Mouse (Mus musculus): ENCODE measurements around the gene Ammecr1.

Gene Ammecr1

DNA sequence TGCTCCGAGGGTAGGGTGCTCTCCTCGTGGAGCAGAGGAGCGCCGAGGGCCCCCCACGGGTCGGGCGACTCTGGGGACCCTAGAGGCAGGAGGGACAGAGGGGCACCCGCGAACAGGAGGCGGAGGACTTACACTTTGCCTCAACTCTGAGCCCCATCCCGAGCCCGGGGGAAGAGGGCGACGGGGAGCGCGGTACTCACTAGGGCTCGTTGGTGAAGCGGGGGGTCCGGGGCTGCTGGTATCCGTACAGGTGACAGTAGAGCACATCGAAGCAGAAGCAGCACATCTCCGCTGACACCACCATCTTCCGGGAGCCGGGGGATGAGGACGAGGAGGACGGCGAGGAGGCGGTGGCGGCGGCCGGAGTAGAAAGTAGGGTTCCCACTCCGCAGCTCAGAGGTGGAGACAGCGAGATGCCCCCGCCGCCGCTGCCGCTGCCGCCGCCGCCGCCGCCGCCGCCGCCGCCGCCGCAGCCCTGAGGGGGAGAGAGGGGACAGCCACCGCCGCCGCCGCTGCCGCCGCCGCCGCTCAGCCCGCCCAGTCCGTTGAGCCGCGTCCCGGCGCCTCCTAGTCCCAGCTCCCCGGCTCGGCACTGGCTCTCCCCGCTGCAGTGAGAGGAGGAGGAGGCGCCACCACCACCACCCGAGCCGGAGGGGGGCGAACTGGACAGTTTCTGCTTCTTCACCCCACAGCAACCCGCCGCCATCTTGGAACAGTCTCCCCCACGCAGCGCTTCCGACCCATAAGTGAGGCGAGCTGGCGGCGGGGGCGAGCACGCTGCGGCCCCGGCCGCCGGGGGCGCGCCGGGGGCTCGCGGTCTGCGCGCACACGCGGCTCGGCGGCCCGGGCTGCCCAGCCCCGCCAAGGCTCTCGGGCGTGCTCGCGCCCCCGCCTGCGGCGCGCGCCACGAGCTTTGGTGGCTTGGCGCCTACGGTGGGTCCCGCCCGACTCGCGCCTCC, at the start of gene Ammecr1:
Ammecr1 (minus strand) TSS at position 721 of the 959 bp plus-strand sequence.
- DNase-seq (ENCODE audit: low spot score) = no peak

DNA sequence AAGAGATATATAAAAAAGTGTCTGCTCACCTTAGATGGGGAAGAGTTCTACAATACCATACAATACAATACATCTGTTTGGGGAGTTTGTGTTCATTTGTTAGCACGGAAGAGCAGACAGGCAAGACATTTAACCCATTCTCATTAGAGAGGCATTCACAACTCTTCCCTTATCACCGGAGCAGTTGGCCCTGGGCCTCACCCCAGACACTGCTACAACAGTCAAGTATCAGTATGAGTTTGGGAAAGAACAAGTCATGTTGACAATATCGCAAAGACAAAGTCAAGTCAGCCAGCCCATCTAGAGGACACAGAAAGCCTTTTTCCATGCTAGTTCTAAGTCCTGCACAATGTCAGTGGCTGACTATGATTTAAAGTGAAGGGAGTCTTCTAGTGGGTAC, 47.6 kb upstream of the Ammecr1 start:
- no peak for DNase-seq (ENCODE audit: low spot score)

DNA sequence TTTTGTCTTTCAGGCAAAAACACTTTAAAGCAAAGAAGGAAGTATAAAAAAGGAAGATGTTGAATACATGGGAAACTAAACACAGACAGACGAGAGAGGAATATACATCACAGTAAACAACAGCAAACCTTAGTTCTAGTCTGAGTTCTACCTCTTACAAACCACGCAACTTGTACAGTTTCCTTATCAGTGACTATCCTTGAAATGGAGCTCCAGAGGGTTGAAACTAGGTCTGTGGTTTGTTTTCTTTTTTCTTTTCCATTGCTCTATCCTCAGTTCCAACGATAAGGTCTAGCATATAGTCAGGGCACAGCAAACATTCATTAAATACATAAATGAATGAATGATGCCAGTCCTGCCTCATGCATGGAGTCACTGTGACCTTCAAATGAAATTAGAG, 45.8 kb upstream of the Ammecr1 start:
- DNase-seq (ENCODE audit: low spot score) = no peak

DNA sequence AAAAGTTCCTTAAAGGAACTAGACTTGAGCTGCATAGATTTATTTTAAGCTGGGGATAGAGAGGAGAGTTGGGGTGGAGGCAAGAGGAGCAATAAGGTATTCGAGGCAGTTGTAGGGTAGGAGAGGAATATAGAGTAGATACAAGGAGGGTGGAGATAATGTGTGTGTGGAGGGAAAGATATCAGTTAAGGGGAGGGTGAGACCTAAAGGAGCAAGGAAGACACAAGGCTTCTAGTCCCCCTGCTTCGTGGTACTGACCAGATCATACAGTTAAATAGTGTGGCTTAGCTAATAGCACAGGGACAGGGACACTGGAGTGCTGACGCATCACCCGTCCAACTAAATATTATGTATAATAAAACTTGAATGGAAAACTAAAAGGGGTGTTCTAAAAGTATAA, 45.3 kb upstream of the Ammecr1 start:
- DNase-seq (ENCODE audit: low spot score) = no peak

DNA sequence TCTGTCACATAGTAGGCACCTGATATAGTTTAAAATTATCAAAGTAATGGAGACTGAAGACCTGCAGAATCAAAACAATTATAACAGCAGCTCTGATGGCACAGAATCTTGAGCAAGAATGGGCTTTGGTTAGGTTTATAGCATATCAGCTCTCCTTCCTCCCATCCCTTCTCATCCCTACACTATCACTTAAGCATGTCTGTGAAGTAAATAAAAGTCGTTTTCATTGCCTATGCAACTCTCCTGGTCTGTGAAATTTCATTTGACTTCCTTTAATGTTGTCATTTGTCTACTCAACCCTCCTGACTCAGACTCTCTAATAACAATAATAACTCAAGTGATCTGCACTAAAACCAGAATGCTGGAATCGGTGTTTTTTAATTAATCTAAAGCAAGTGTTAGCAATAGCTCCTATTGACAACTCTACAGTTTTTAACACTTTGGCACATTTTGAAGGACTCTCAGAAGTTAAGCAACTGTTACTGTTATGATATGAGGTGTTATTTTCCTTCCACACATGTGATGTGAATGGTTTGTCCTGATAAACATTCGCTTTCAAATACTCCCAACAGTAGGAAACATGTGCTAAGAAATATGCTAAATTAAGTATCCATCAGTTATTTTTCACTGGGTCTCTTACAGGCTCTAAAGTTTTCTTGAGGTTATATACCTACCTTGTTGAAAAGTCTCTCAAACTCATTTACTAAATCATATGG, 37.8 kb upstream of the Ammecr1 start:
- DNase-seq (ENCODE audit: low spot score) = no peak

DNA sequence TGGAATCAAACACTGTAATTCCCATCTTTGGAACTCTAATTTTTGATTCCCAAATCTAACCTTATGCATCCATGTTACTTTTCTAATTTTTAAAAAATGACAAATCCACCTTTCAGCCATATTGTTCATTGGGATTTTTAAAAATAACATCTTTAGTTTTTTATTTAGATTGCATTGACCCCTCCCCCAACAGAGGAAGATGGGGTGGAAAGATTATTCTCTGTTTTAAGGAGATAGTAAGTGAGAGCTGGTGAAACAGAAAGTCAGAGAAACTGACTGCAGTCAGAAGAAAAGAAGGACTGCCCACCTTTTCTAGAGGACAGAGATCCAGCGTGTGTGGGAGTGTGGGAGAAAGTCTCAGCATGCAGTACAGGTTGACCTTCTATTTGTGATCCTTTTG, 30.7 kb upstream of the Ammecr1 start:
- no peak for DNase-seq (ENCODE audit: low spot score)

DNA sequence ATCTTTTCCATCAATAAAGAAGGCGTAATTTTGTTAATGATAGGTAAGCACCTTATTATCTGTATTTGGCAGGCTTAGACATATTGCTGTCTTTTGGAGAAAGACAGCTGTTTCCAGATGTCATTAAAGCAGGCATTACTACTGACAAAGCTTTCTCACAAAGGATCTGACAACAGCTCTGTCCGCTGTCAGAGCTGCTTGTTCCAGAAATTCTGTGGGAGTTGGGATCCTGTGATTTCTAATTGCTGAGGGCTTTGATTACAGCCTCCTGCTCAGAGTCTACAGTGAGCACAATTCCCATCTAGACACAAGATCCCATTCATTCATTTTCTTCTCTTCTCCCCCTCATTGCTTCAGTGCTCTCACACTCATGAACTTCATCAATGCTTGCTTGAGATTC, 28.0 kb upstream of the Ammecr1 start:
- no peak for DNase-seq (ENCODE audit: low spot score)

DNA sequence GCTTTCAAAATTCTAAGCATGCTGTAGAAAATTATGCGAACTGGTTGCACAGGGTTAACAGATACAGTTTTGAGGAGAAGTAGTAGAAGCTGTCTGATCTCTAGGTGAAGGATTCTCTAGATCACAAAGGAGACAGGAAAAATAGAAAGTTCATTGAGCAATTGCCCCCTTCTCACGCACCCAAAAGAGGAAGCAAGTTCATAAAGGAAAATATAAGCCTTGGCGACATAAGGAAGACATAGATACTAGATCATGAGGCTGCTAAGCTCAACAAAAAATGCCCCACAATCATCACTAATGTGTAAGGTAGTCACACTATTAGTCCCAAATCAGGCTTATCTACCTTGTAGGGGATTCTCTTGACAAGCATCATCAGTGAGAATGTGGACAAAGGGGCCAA, 17.6 kb upstream of the Ammecr1 start:
- DNase-seq (ENCODE audit: low spot score) = no peak

DNA sequence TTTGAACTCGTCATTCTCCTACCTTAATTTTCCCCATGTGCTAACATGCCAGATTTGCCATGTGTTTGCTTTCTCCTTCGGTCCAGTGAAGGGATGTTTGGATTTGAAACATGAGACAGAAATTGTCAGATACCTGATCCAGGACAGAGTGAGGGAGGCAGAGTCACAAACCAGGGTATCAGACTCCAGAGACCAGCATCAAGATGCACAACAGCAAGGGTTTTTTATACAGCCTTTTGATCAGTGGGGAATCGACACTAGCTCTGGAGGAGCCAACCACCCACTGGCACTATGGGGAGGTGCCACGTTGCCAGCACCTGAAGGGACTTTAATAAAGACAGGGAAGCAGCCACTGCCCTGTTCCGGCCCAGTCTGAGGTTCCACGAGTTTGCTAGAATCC, 17.1 kb upstream of the Ammecr1 start:
- DNase-seq (ENCODE audit: low spot score) = no peak

DNA sequence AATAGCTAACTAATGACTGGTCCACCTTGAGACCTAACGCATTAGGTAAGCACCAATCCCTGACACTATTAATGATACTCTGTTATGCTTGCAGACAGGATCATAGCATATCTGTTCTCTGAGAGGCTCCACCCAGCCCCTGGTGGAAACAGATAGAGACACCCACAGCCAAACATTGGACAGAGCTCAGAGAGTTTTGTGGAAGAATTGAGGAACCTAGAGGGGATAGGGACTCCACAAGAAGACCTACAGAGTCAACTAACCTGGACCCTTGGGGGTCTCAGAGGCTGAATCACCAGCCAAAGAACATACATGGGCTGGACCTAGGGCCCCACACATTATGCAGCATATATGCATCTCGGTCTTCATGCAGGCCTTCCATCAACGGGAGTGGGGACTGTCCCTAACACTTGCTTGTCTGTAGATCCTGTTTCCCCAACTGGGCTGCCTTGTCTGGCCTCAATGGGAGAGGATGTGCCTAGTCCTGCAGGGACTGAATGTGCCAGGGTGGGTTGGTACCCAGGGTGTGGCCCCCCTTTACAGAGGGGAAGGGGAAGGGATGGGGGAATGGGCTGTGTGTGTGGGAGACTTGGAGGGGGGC, 15.1 kb upstream of the Ammecr1 start:
- DNase-seq (ENCODE audit: low spot score) = no peak

DNA sequence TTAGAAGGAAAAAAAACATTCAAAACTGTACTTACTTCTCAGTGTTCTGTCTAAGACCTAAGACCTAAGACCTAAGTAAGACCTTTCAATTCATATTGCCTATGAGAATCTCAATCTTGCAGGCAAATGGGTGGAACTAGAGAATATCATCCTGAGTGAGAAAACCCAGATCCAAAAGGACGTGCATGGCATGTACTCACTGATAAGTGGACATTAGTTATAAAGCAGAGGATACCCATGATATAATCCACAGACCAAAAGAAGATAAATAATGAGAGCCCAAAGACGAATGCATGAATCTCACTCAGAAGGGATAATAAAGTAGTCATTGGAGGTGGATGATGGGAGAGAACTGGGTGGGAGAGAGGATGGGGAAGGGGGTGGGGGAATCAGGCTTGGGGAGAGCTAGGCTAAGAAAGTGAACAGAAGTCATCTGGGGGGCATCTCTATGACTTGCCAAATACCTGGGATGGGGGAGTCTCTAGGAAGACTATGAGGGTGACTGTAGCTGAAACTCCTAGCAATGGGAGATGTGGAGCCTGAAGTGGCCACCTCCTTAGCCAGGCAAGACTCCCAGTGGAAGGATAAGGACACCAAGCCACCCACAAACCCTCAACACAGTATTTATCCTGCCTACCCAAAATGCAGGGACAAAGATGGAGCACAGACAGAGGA, 14.5 kb upstream of the Ammecr1 start:
- no peak for DNase-seq (ENCODE audit: low spot score)

DNA sequence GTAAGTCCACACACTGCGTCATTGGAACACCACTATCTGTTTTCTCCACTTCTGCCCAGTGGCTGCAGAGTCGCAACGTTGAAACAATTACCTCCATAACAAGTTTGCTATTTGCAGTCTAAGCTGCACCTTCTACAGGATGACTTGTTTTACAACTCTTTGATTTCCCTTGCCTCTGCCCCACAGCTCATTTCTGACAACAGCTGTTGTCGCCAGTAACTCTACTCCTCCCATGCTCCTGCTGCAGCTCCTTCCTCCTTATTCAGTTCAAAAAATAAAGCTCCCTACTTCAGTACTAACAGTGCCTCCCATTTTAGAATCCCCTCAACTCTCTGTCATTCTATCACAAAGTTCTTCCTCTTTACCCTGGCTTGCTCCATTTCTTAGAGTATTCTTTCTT, 12.7 kb upstream of the Ammecr1 start:
- DNase-seq (ENCODE audit: low spot score) = no peak

DNA sequence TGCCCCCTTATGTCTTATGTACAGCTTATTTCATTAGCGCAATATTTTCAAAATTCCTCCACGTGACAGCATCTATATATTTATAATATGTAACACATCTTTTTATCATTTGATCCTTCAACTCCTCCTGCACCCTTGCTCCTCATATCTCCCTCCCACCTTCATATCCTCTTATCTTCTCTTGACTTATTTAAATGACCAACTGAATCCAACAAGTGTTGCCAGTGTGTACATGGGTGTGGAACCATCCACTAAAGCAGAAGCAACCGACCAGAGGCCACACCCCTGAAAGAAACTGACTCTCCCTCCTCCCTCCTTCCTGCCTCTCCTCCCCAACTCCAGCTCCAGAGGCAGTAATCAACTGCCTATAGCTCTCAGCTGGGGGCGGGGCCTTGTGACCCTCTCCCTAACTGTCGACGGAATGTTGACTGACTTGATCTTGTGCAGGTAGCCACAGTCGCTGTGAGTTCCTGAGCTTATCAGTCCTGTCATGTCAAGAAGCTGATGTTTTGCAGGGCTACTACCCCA, 6.0 kb upstream of the Ammecr1 start:
- DNase-seq (ENCODE audit: low spot score) = no peak

DNA sequence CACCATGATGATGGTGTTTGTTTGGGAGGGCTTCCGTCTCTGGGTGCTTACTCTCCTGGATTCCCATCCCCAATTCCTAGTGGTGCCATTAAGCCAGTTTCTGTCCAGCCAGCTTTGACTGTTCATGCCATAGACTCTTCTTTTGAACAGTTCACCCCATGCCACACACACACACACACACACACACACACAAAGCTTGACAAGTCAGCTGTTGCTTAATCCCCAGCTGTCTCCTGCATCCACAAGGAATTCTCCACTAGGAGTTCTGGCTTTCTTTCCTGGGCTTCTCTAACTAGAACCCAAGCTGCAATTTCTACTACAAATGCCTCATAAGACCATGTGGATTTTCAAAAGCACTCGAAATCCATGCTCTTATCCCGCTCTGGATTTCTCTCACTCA, 5.2 kb upstream of the Ammecr1 start:
- DNase-seq (ENCODE audit: low spot score) = no peak

DNA sequence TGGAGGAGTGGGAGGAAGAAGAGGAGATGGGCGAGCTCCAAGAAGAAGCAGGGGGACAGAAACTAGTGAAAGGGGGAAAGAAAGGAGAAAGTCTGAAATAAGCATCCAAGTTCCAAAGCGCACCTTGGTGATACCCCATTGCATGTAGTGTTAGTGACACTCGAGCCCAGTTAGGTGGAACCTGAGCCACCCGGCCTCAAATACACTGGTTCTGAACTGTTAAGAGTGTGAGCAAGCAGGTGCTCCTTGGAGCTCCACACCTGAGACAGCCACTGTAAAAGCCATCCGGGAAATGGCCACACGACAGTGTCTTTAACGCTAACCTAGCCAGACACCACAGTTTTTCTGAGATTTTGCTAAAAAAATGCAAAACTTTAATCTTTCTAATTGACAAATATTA, 539 bp upstream of the Ammecr1 start:
- no peak for DNase-seq (ENCODE audit: low spot score)

DNA sequence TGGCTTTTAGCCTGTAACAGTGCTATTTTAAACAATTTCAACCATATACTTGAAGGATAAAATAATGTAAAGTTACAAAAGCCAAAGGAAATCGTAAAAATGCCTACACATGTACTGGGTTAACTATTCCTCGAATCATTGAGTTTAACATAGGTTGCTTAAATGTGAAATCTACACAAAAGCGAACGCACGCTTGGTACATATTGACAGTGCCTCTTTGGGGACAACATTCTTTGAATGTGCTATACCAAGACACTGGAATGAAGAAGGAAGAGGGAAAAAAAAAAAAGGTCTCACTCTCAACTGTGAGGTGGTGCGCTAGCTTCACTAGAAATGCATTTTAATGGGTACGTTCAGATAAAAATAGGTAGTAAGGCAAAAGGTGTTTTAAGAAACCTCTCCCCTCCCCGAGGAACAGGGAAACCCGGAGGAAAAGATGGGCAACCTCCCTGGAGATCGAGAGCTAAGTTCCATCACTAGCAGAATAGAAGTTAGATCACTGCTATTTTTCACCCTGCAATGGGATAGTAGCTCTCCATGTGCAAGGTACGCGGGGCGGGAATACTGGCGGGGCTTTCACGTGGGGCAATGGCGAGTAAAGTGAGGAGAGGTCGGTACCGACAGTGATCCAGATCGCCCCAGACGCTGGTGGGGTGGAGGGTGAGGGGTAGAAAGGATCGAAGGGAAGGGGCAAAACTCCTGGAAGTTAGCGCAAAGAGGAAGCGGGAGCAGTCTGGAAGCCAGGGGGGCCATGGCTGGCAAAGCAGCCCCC, 1.1 kb downstream of the Ammecr1 start:
- no peak for DNase-seq (ENCODE audit: low spot score)

DNA sequence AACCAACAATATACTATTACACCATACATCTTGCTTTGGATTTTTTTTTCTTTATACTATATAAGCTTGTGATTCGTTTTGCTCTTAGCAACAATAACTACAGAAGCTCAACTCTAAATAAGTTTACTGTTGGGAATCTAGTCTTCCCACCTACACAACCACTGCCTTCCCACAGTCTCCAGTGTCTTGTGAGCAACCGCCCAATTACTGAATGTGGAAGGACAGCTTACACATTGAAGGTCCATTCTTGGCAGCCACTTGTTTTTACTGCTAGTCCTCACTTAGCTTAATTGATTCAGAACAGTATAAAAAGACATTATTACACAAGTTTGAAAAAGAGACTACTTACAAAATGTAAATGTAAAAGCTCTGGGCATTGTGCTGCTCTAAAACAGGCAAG, 6.1 kb downstream of the Ammecr1 start:
- no peak for DNase-seq (ENCODE audit: low spot score)

DNA sequence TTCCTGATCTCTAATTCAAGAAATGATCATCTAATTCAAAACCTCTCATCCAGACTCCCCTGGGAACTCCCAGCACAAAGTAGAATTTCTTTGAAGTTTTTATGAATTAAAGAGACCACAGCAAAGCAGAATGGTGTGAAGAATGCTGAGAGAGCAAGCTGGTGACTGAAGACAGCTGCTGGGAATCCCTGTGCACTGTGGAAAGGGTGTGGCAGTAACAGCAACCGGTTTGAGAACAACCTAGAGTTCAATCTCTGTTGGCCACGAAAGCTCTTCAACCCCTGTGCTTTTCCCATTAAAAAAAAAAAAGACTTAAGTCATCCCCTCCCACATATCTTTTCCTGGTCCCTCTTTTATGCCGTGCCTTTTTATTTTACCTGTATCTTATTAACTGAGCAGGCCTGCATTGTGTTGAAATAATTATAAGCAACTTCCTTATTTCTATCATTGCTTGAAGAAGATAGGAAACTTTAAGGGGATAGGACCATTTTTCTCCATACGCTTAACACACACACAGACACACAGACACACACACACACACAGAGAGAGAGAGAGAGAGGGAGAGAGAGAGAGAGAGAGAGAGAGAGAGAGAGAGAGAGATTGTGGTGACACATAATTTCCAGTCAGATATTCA, 6.7 kb downstream of the Ammecr1 start:
- DNase-seq (ENCODE audit: low spot score) = no peak

DNA sequence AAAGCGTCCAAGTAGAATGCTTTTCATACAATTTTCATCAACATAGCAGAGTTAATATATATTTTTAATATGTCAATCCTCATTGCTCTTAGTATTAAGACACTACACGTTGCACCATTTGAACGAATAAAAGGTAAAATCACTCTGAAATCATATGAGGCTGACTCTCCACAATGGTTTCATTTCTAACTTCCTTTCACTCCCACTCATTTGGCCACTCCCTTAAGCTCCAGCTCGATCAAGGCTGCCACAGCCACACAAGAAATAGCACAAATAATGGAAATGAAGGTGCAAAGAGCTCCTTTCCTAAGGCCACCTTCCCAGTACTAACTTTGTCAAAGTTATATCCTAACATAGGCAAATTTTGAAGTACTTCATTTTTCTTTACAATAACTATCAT, 38.1 kb downstream of the Ammecr1 start:
- no peak for DNase-seq (ENCODE audit: low spot score)

DNA sequence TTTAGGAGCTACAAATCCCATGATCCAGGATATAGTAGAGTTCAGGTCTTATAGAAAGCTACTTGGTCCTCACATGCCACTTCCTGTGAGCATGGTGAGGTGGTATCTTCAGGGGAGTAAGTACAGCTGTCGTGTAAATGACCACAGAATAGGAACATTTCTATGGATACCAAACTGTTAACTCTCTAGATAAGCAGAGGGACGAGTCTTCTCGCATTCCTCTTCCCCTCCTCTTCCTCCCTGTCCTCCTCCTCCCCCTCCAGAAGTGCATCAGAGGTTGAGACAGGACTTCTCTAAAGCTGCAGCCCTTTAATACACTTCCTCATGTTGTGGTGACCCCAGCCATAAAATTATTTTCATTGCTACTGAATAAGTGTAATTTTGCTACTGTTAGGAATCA, 49.1 kb downstream of the Ammecr1 start:
- no peak for DNase-seq (ENCODE audit: low spot score)

DNA sequence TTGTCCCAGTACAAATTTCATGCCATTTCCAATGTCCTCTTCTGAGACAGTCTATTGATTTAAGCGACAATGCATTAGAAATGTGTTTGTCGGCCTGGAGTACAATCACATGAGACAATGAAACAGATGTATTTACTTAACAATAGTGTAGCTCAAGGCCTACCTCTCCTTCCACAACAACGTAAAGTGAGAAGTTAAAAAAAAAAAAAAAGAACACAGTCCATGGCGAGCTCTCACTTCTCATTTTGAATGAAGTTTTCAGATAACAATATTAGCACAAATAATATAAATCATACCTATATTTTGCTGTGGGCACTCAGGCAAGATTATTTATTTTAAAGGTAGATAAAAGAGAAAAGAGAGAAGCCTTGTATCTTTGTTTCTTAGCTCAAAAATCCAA, 49.8 kb downstream of the Ammecr1 start:
- no peak for DNase-seq (ENCODE audit: low spot score)

Measured in layer of hippocampus, adult 9-10 months (tissue).